Mouse (Mus musculus) MEL (cell line): Measurements from ENCODE around the gene Tent4a.

Experiments used
- CTCF ChIP-seq, 3 experiments: IDR thresholded peaks in 2 of 3; conservative IDR thresholded peaks in 1 of 3; 2 replicates each; pipeline ENCODE4 v1.5.1; 2011 to 2012; ENCODE audit warnings: low read length in 3 of 3, low read depth in 2 of 3, mild to moderate bottlenecking in 2 of 3, improper control_type of control experiment in 1 of 3, inconsistent platforms in 1 of 3, mixed read lengths in 1 of 3, moderate library complexity in 1 of 3; ENCODE audit not compliant: control insufficient read depth in 1 of 3, insufficient read depth in 1 of 3, poor library complexity in 1 of 3, severe bottlenecking in 1 of 3
- EP300 ChIP-seq, 2 experiments: IDR thresholded peaks; 2 replicates each; pipeline ENCODE4 v1.6.1; 2011; ENCODE audit warnings: improper control_type of control experiment in 2 of 2, low read length in 2 of 2, low read depth in 1 of 2, mild to moderate bottlenecking in 1 of 2
- MAX ChIP-seq: IDR thresholded peaks from 2 replicates; pipeline ENCODE4 v1.6.1; 2011; ENCODE audit warnings: low read length, improper control_type of control experiment
- MAZ ChIP-seq: IDR thresholded peaks from 2 replicates; pipeline ENCODE4 v1.6.1; 2012; ENCODE audit warnings: low read depth, mild to moderate bottlenecking, inconsistent platforms, low read length, improper control_type of control experiment
- MEF2A ChIP-seq: IDR thresholded peaks from 2 replicates; pipeline ENCODE4 v1.6.1; 2014; ENCODE audit warnings: low read depth, mild to moderate bottlenecking, inconsistent platforms, low read length, improper control_type of control experiment; ENCODE audit not compliant: poor library complexity, insufficient replicate concordance, severe bottlenecking; ENCODE audit errors: extremely low read depth
- POLR2A ChIP-seq, 2 experiments: IDR thresholded peaks; 2 replicates each; pipeline ENCODE4 v1.6.1; 2011 to 2012; ENCODE audit warnings: low read length in 2 of 2, mild to moderate bottlenecking in 2 of 2, control low read depth in 1 of 2, improper control_type of control experiment in 1 of 2, low read depth in 1 of 2, moderate library complexity in 1 of 2; ENCODE audit not compliant: control insufficient read depth in 1 of 2, insufficient read depth in 1 of 2, poor library complexity in 1 of 2
- RCOR1 ChIP-seq: IDR thresholded peaks from 2 replicates; pipeline ENCODE4 v1.6.1; 2012; ENCODE audit warnings: low read depth, mild to moderate bottlenecking, inconsistent platforms, low read length, improper control_type of control experiment
- UBTF ChIP-seq: IDR thresholded peaks from 2 replicates; pipeline ENCODE4 v1.6.1; 2012; ENCODE audit warnings: low read depth, mild to moderate bottlenecking, inconsistent platforms, low read length, improper control_type of control experiment, moderate library complexity, borderline replicate concordance; ENCODE audit not compliant: insufficient read depth
- USF1 ChIP-seq: IDR thresholded peaks from 2 replicates; pipeline ENCODE4 v1.6.1; 2014; ENCODE audit warnings: low read depth, mild to moderate bottlenecking, inconsistent platforms, low read length, improper control_type of control experiment, moderate library complexity
- ZNF384 ChIP-seq: IDR thresholded peaks from 2 replicates; pipeline ENCODE4 v1.6.1; 2012; ENCODE audit warnings: low read depth, mild to moderate bottlenecking, inconsistent platforms, low read length, improper control_type of control experiment

DNA sequence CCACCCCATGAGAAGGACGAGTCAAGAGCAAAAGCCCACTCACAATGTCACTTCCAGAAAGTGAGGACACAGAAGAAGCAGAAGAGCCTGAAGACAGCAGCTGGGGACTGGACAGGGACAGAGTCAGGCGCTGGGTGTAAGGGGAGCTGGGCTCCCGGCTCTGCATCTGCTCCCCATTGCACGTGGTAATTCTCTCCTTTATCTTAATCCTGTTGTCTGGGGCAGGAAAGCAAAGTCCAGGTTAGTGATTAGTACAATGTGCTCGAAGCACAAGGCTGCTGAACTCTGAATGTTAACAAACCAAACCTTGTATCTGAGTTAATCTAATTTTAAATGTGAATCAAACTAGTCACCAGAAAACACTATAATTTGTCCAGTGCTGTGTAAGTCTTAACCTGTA, 31.6 kb downstream of the Tent4a start:
- TF ChIP-seq EP300 (IDR thresholded peaks at IDR 0.05; ENCODE audit: low read depth in 1 of 2, low read length in 2 of 2) = no peak
- TF ChIP-seq CTCF (IDR thresholded peaks at IDR 0.05 in 2 of 3, conservative IDR thresholded peaks at IDR 0.05 in 1 of 3; ENCODE audit: control insufficient read depth in 1 of 3, insufficient read depth in 1 of 3, low read depth in 2 of 3, low read length in 3 of 3, poor library complexity in 1 of 3, severe bottlenecking in 1 of 3) = no peak
- TF ChIP-seq USF1 = no peak
- TF ChIP-seq POLR2A (IDR thresholded peaks at IDR 0.05; ENCODE audit: control insufficient read depth in 1 of 2, insufficient read depth in 1 of 2, low read depth in 1 of 2, low read length in 2 of 2, poor library complexity in 1 of 2) = no peak
- TF ChIP-seq MAZ = no peak
- TF ChIP-seq ZNF384 = no peak
- no peak for TF ChIP-seq MEF2A
- TF ChIP-seq RCOR1 = no peak
- no peak for TF ChIP-seq UBTF
- no peak for TF ChIP-seq MAX
